Mouse (Mus musculus) heart, adult 2 months (tissue): Measurements from ENCODE around the gene Pcsk7.

Source experiments
- CTCF ChIP-seq: fragments of 200-600 bp; IDR thresholded peaks from 2 replicates; pipeline ENCODE4 v1.8.1; 2022; ENCODE audit warnings: antibody characterized with exemption, mild to moderate bottlenecking, moderate library complexity
- EP300 ChIP-seq: fragments of 200-500 bp; IDR thresholded peaks from 2 replicates; pipeline ENCODE4 v1.6.1; 2011; ENCODE audit warnings: low read depth, low read length, control low read depth; ENCODE audit not compliant: insufficient read depth
- POLR2A ChIP-seq: fragments of 200-500 bp; IDR thresholded peaks from 2 replicates; pipeline ENCODE4 v1.6.1; 2011; ENCODE audit warnings: mild to moderate bottlenecking, low read depth, low read length, control low read depth; ENCODE audit not compliant: insufficient read depth

DNA sequence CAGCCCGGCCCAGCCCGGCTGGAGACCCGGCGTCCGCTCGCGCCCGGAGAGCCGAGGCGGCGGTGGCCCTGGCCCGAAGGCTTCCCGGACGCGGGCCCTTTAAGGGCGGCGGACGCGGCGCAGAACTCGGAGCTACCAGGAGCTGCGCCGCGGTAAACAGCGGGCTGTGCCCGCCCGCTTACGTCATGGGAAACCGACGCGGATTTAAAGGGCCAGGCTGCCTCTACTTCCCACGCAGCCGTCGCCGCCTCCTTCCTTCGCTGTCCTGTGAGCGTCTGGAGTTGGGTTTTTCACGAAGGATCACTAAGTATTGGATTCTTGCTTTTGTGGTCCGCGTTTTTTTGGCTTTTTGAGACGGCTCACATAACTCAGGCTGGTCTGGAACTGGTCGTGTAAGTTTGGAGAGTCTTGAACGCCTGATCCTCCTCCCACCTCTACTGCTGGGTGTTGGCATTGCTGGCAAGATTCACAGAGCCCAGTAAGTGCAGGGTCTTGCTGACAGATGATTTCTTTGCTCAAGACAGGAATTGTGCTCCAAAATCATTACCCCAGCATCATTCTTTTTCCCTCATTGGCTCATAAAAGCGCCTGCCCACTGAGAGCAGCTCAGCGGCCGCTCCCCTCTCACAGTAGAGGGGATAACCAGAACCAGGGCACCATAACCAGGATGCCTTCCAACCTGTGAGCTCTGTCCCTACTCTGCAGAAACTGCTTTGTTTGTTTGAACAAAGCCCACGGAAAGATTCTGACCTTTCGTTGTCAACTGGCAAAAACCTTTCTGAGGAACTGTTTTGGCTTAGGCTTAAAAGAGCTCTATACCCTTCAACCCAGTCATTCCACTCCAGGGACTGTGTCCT is 49.0 kb downstream of the Pcsk7 start, which contains the start of gene Sidt2:
- TF ChIP-seq CTCF (peak; percentile 15; the same call in 1 of the 2 replicates), EP300 (0 out of 2 replicates have a peak, but pooled peaks have one; percentile 51), POLR2A (peak; percentile 63)
